Mouse (Mus musculus) ES-Bruce4 (cell line): ENCODE measurements at regions not wholly inside any gene's neighbourhood (a gene's known extent, or its start where the extent isn't known, plus 50 kb on each side); places are given as distances from the start of the nearest gene placed in this dataset.
A peak's percentile ranks its signal among the peaks of the same experiment; 100 is the strongest.

Source experiments
- H3K27ac ChIP-seq: 2 replicates; pipeline ENCODE4 v1.5.1; 2012; ENCODE audit warnings: low read length, inconsistent platforms; ENCODE audit not compliant: insufficient read depth
- H3K27me3 ChIP-seq: 2 replicates; pipeline ENCODE4 v1.6.1; 2012; ENCODE audit warnings: mild to moderate bottlenecking, low read length, inconsistent platforms; ENCODE audit not compliant: control insufficient read depth, poor library complexity, insufficient read depth, severe bottlenecking
- H3K36me3 ChIP-seq: 2 replicates; pipeline ENCODE4 v1.6.1; 2012; ENCODE audit warnings: inconsistent platforms, mild to moderate bottlenecking, low read length, moderate library complexity; ENCODE audit not compliant: control insufficient read depth, poor library complexity, insufficient read depth, severe bottlenecking
- H3K4me1 ChIP-seq: one replicate; pipeline ENCODE4 v1.8.1; 2011; ENCODE audit warnings: low read length; ENCODE audit not compliant: control insufficient read depth, insufficient read depth
- H3K4me3 ChIP-seq: 2 replicates; pipeline ENCODE4 v1.5.1; 2011; ENCODE audit warnings: low read depth, mild to moderate bottlenecking, low read length
- H3K9ac ChIP-seq: 2 replicates; pipeline ENCODE4 v1.6.1; 2012; ENCODE audit warnings: low read depth, mild to moderate bottlenecking, inconsistent platforms; ENCODE audit not compliant: poor library complexity, severe bottlenecking
- H3K9me3 ChIP-seq: replicated peaks from 2 replicates; pipeline ENCODE4 v1.6.1; 2012; ENCODE audit warnings: mild to moderate bottlenecking, low read length, inconsistent platforms; ENCODE audit not compliant: control insufficient read depth, poor library complexity, insufficient read depth, severe bottlenecking
- CTCF ChIP-seq: IDR thresholded peaks from one replicate; pipeline ENCODE4 v1.8.1; 2011; ENCODE audit warnings: low read depth, low read length
- POLR2A ChIP-seq: IDR thresholded peaks from one replicate; pipeline ENCODE4 v1.8.1; 2011; ENCODE audit warnings: low read length; ENCODE audit not compliant: insufficient read depth

DNA sequence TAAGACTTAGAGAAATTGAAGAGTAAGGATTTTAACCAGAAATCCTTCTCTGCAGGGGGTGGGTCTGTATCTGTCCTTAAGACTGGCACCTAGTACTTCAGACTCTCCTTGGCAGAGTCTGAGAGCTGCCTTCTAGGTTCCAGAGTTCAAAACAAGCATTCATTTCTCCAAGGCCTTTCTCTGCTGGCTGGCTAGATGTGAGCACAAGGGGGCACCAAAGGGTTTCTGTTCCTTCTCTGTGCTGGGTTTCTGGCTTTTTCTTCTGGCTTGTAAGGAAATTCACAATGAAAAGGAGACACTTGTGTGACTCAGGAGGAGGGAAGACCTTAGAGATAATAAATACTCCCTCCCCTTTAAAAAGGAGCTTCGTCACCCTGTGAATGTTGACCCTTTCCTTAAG, 61.7 kb upstream of the Sorcs3 start:
- Histone ChIP-seq H3K36me3 (no peaks in the 10 kb centered on the region), H3K4me3 (no peak overlapping the region), H3K4me1 (no peaks in the 10 kb centered on the region), H3K9me3 (no peaks in the 10 kb centered on the region), H3K27ac (no peak overlapping the region), H3K9ac (no peak overlapping the region), H3K27me3 (no peaks in the 10 kb centered on the region)
- TF ChIP-seq POLR2A (no peak), CTCF (peak; percentile 12)
